20 mouse cellular contexts compared by ENCODE assay signal in genomic region chr15:98023137-98023536, GRCm38 (mm10). TPM values are rescaled to one million over a fixed set of nuclear protein-coding genes. Genes with fewer than 3 reads are reported as not detected.
DNase-seq lines count a peak whose midpoint lies in the region; ATAC-seq lines count a peak whose summit lies in the region.
"Had no signal": no experiment of that assay in that cellular context is flagged by ENCODE, and none has a peak within 500 bp of the region (broad histone marks: within the 10 kb centered on the region; RNA-seq: fewer than 3 reads in every experiment).

No protein-coding gene starts in this region.

- H3K4me2 ChIP-seq in hindbrain, embryonic 16.5 days (ENCODE audit: low read length) = no peak overlapping the region
- H3K4me2 ChIP-seq: liver, embryonic 15.5 days; midbrain, embryonic 13.5 days; neural tube, embryonic 15.5 days had no signal

- DNase-seq in hindbrain, embryonic 10.5 days (ENCODE audit: low spot score) = no peak
- peak; percentile 36 for DNase-seq in 3T3-L1 (ENCODE audit: low read depth, low spot score)
- peak; percentile 39 for DNase-seq in embryo, embryonic 11 days
- DNase-seq in kidney, postnatal 14 days = peak; percentile 67
- DNase-seq in thymus, postnatal 25 days = no peak
- DNase-seq in heart, postnatal 4 days = no peak
- no peak for DNase-seq in cerebellum, postnatal 10 days
- DNase-seq: cerebellum, adult 9-10 months; heart, adult 11 months; layer of hippocampus, postnatal 36 days; right cerebral cortex, postnatal 4 days; thymus, adult 2 months had no signal

- no peak overlapping the region for H3K4me3 ChIP-seq in hindbrain, embryonic 10.5 days
- no peak overlapping the region for H3K4me3 ChIP-seq in hindbrain, embryonic 16.5 days (ENCODE audit: low read length)
- H3K4me3 ChIP-seq: layer of hippocampus, adult 2 months; liver, embryonic 15.5 days; midbrain, embryonic 13.5 days; neural tube, embryonic 15.5 days had no signal

- peak overlapping the region; percentile 56; the same call in 1 of the 2 replicates for H3K27ac ChIP-seq in hindbrain, embryonic 10.5 days
- H3K27ac ChIP-seq in hindbrain, embryonic 16.5 days (ENCODE audit: low read depth, low read length) = no peak overlapping the region
- H3K27ac ChIP-seq: layer of hippocampus, adult 2 months; liver, embryonic 15.5 days; midbrain, embryonic 13.5 days; neural tube, embryonic 15.5 days had no signal

- 18% methylated on average over 3 of the region's 3 CpGs for WGBS in hindbrain, embryonic 10.5 days
- WGBS in hindbrain, embryonic 16.5 days = 31% methylated on average over 3 of the region's 3 CpGs

- H3K27me3 ChIP-seq in hindbrain, embryonic 10.5 days (ENCODE audit: insufficient read depth, poor library complexity, severe bottlenecking) = no peaks in the 10 kb centered on the region
- no peaks in the 10 kb centered on the region for H3K27me3 ChIP-seq in hindbrain, embryonic 16.5 days (replicated peaks; ENCODE audit: control insufficient read depth, insufficient read depth, low read length)
- H3K27me3 ChIP-seq: midbrain, embryonic 13.5 days; neural tube, embryonic 15.5 days had no signal

- no peak overlapping the region for H3K9ac ChIP-seq in hindbrain, embryonic 16.5 days (ENCODE audit: low read depth, low read length)
- H3K9ac ChIP-seq: liver, embryonic 15.5 days; midbrain, embryonic 13.5 days; neural tube, embryonic 15.5 days had no signal

- no peaks in the 10 kb centered on the region for H3K9me3 ChIP-seq in hindbrain, embryonic 10.5 days
- H3K9me3 ChIP-seq in hindbrain, embryonic 16.5 days (ENCODE audit: control insufficient read depth, low read length) = no peaks in the 10 kb centered on the region
- H3K9me3 ChIP-seq: liver, embryonic 15.5 days; midbrain, embryonic 13.5 days; neural tube, embryonic 15.5 days had no signal

- peaks cover 48% of the 10 kb centered on the region for H3K4me1 ChIP-seq in hindbrain, embryonic 10.5 days (replicated peaks)
- H3K4me1 ChIP-seq in hindbrain, embryonic 16.5 days (ENCODE audit: control insufficient read depth, insufficient read depth, low read depth, low read length) = peaks cover 3% of the 10 kb centered on the region
- H3K4me1 ChIP-seq: liver, embryonic 15.5 days had no signal

- H3K36me3 ChIP-seq in hindbrain, embryonic 10.5 days = no peaks in the 10 kb centered on the region
- H3K36me3 ChIP-seq in hindbrain, embryonic 16.5 days (ENCODE audit: control insufficient read depth, insufficient read depth, low read length) = no peaks in the 10 kb centered on the region
- H3K36me3 ChIP-seq: liver, embryonic 15.5 days; midbrain, embryonic 13.5 days; neural tube, embryonic 15.5 days had no signal

- ATAC-seq in hindbrain, embryonic 16.5 days = no peak
- ATAC-seq: lung, postnatal 0 days; midbrain, embryonic 13.5 days had no signal

RNA-seq across cellular contexts. Expression of gene Col2a1, which starts 18.6 kb away (rescaled TPM):
- 196 and 224 TPM in 2 replicates for polyA plus RNA-seq in hindbrain, embryonic 10.5 days (2016; fragmentation: Nextera tagmentation; extraction: Ambion mirVana)
- polyA plus RNA-seq in hindbrain, embryonic 16.5 days (2015; fragmentation: Nextera tagmentation; extraction: Ambion mirVana) = 11.9 and 43.4 TPM in 2 replicates
- total RNA-seq in heart, postnatal 4 days (2021) = 1 to 10 TPM; 1.1 to 1.3 TPM
- total RNA-seq: adrenal gland, adult 18-20 months; hematopoietic stem cell, adult 5-6 weeks had no signal

RNA-seq across cellular contexts. Expression of gene Tmem106c, which starts 59.1 kb away (rescaled TPM):
- 58.9 and 64.5 TPM in 2 replicates for polyA plus RNA-seq in hindbrain, embryonic 10.5 days (2016; fragmentation: Nextera tagmentation; extraction: Ambion mirVana)
- 58.3 and 60.6 TPM in 2 replicates for polyA plus RNA-seq in hindbrain, embryonic 16.5 days (2015; fragmentation: Nextera tagmentation; extraction: Ambion mirVana)
- 10 to 100 TPM; 20.5 to 20.6 TPM for total RNA-seq in heart, postnatal 4 days (2021)

Comparison
In these comparisons a context has a peak if more than half of its experiments do, and no peak if none do; other contexts are left out.
1. DNase-seq: peak in 3T3-L1 (single experiment), embryo, embryonic 11 days (single experiment) and kidney, postnatal 14 days (single experiment); none in hindbrain, embryonic 10.5 days (single experiment), thymus, postnatal 25 days (single experiment), heart, postnatal 4 days (single experiment) and cerebellum, postnatal 10 days (0 of 2).